Mouse (Mus musculus): ENCODE data around the gene Sik2. TPM values are rescaled to one million over a fixed set of nuclear protein-coding genes. Genes with fewer than 3 reads are reported as not detected.

The Sik2 gene
- polyA plus RNA-seq (2015; fragmentation: Nextera tagmentation; extraction: Ambion mirVana) = 14.4 and 18.5 TPM in 2 replicates

GRCm38 (mm10) chr9:51008841-51009655, at the start of gene Sik2:
Sik2 (minus strand) TSS chr9:51009073.
- H3K27ac ChIP-seq (ENCODE audit: low read length) = peak within 1 kb of the TSS; percentile 86
- peak; percentile 97 for ATAC-seq (replicated peaks; ENCODE audit: extremely low read depth, insufficient read depth, low FRiP score)
- peaks cover 14% of the 10 kb centered on the region for H3K4me1 ChIP-seq (ENCODE audit: control insufficient read depth, insufficient read depth, low read length)
- no peaks in the 10 kb centered on the region for H3K36me3 ChIP-seq (ENCODE audit: control insufficient read depth, insufficient read depth)
- H3K27me3 ChIP-seq (ENCODE audit: control insufficient read depth, insufficient read depth, low read length) = no peaks in the 10 kb centered on the region
- under 1% methylated on average over 55 of the region's 85 CpGs for WGBS
- H3K9ac ChIP-seq (ENCODE audit: low read length) = peak within 1 kb of the TSS; percentile 85
- peak within 1 kb of the TSS; percentile 80 for H3K4me2 ChIP-seq (ENCODE audit: low read depth, low read length)
- peak within 1 kb of the TSS; percentile 73 for H3K4me3 ChIP-seq (ENCODE audit: low read length)
- no peaks in the 10 kb centered on the region for H3K9me3 ChIP-seq (replicated peaks; ENCODE audit: control insufficient read depth, low read length)

- WGBS = 57% methylated on average over 3 of the region's 3 CpGs
Measured at GRCm38 (mm10) chr9:51056360-51057324, 47.8 kb upstream of the Sik2 start.

GRCm38 (mm10) chr9:51052180-51052579, 43.3 kb upstream of the Sik2 start:
- Histone ChIP-seq H3K4me3 (ENCODE audit: low read length) (no peak overlapping the region), H3K36me3 (ENCODE audit: control insufficient read depth, insufficient read depth) (no peaks in the 10 kb centered on the region), H3K9ac (ENCODE audit: low read length) (no peak overlapping the region), H3K27me3 (ENCODE audit: control insufficient read depth, insufficient read depth, low read length) (no peaks in the 10 kb centered on the region), H3K27ac (ENCODE audit: low read length) (no peak overlapping the region), H3K4me1 (ENCODE audit: control insufficient read depth, insufficient read depth, low read length) (no peaks in the 10 kb centered on the region), H3K4me2 (ENCODE audit: low read depth, low read length) (no peak overlapping the region), H3K9me3 (replicated peaks; ENCODE audit: control insufficient read depth, low read length) (no peaks in the 10 kb centered on the region)
- WGBS = 44% methylated on average over 3 of the region's 3 CpGs
- no peak for ATAC-seq (replicated peaks; ENCODE audit: extremely low read depth, insufficient read depth, low FRiP score)

More at GRCm38 (mm10) chr9:51056360-51057324, 47.8 kb upstream of the Sik2 start:
- no peak for ATAC-seq (replicated peaks; ENCODE audit: extremely low read depth, insufficient read depth, low FRiP score)
- Histone ChIP-seq H3K27ac (ENCODE audit: low read length) (no peak overlapping the region), H3K4me1 (ENCODE audit: control insufficient read depth, insufficient read depth, low read length) (no peaks in the 10 kb centered on the region), H3K27me3 (ENCODE audit: control insufficient read depth, insufficient read depth, low read length) (no peaks in the 10 kb centered on the region), H3K36me3 (ENCODE audit: control insufficient read depth, insufficient read depth) (no peaks in the 10 kb centered on the region), H3K9ac (ENCODE audit: low read length) (no peak overlapping the region), H3K4me2 (ENCODE audit: low read depth, low read length) (no peak overlapping the region), H3K9me3 (replicated peaks; ENCODE audit: control insufficient read depth, low read length) (no peaks in the 10 kb centered on the region), H3K4me3 (ENCODE audit: low read length) (no peak overlapping the region)

GRCm38 (mm10) chr9:51042136-51042535, 33.3 kb upstream of the Sik2 start:
- Histone ChIP-seq H3K36me3 (ENCODE audit: control insufficient read depth, insufficient read depth) (no peaks in the 10 kb centered on the region), H3K4me1 (ENCODE audit: control insufficient read depth, insufficient read depth, low read length) (no peaks in the 10 kb centered on the region)

GRCm38 (mm10) chr9:51041491-51041980, 32.7 kb upstream of the Sik2 start:
- Histone ChIP-seq H3K4me3 (ENCODE audit: low read length) (no peak overlapping the region), H3K27me3 (ENCODE audit: control insufficient read depth, insufficient read depth, low read length) (no peaks in the 10 kb centered on the region), H3K9ac (ENCODE audit: low read length) (no peak overlapping the region), H3K9me3 (replicated peaks; ENCODE audit: control insufficient read depth, low read length) (no peaks in the 10 kb centered on the region), H3K36me3 (ENCODE audit: control insufficient read depth, insufficient read depth) (no peaks in the 10 kb centered on the region), H3K4me2 (ENCODE audit: low read depth, low read length) (no peak overlapping the region), H3K27ac (ENCODE audit: low read length) (no peak overlapping the region), H3K4me1 (ENCODE audit: control insufficient read depth, insufficient read depth, low read length) (no peaks in the 10 kb centered on the region)
- WGBS = 84% methylated on average over 7 of the region's 7 CpGs
- ATAC-seq (replicated peaks; ENCODE audit: extremely low read depth, insufficient read depth, low FRiP score) = no peak

More at GRCm38 (mm10) chr9:51042136-51042535, 33.3 kb upstream of the Sik2 start:
- 74% methylated on average over 6 of the region's 6 CpGs for WGBS
- no peak overlapping the region for H3K9ac ChIP-seq (ENCODE audit: low read length)
- no peak overlapping the region for H3K27ac ChIP-seq (ENCODE audit: low read length)
- H3K27me3 ChIP-seq (ENCODE audit: control insufficient read depth, insufficient read depth, low read length) = no peaks in the 10 kb centered on the region
- H3K9me3 ChIP-seq (replicated peaks; ENCODE audit: control insufficient read depth, low read length) = no peaks in the 10 kb centered on the region
- no peak for ATAC-seq (replicated peaks; ENCODE audit: extremely low read depth, insufficient read depth, low FRiP score)
- no peak overlapping the region for H3K4me2 ChIP-seq (ENCODE audit: low read depth, low read length)
- H3K4me3 ChIP-seq (ENCODE audit: low read length) = no peak overlapping the region

- Histone ChIP-seq H3K9ac (ENCODE audit: low read length) (no peak overlapping the region), H3K4me3 (ENCODE audit: low read length) (no peak overlapping the region), H3K4me2 (ENCODE audit: low read depth, low read length) (no peak overlapping the region), H3K27me3 (ENCODE audit: control insufficient read depth, insufficient read depth, low read length) (no peaks in the 10 kb centered on the region), H3K27ac (ENCODE audit: low read length) (no peak overlapping the region), H3K4me1 (ENCODE audit: control insufficient read depth, insufficient read depth, low read length) (peaks cover 5% of the 10 kb centered on the region; the same call in 1 of the 2 replicates), H3K9me3 (replicated peaks; ENCODE audit: control insufficient read depth, low read length) (no peaks in the 10 kb centered on the region), H3K36me3 (ENCODE audit: control insufficient read depth, insufficient read depth) (no peaks in the 10 kb centered on the region)
- ATAC-seq (replicated peaks; ENCODE audit: extremely low read depth, insufficient read depth, low FRiP score) = no peak
- WGBS = 80% methylated on average over 3 of the region's 3 CpGs
Measured at GRCm38 (mm10) chr9:51032785-51033529, 24.1 kb upstream of the Sik2 start.

GRCm38 (mm10) chr9:51032291-51032690, 23.4 kb upstream of the Sik2 start:
- H3K9ac ChIP-seq (ENCODE audit: low read length) = no peak overlapping the region
- peaks cover 5% of the 10 kb centered on the region; the same call in 1 of the 2 replicates for H3K4me1 ChIP-seq (ENCODE audit: control insufficient read depth, insufficient read depth, low read length)
- no peak overlapping the region for H3K27ac ChIP-seq (ENCODE audit: low read length)
- no peaks in the 10 kb centered on the region for H3K36me3 ChIP-seq (ENCODE audit: control insufficient read depth, insufficient read depth)
- ATAC-seq (replicated peaks; ENCODE audit: extremely low read depth, insufficient read depth, low FRiP score) = no peak
- H3K4me2 ChIP-seq (ENCODE audit: low read depth, low read length) = no peak overlapping the region
- no peak overlapping the region for H3K4me3 ChIP-seq (ENCODE audit: low read length)
- 72% methylated on average over 8 of the region's 8 CpGs for WGBS
- no peaks in the 10 kb centered on the region for H3K9me3 ChIP-seq (replicated peaks; ENCODE audit: control insufficient read depth, low read length)
- H3K27me3 ChIP-seq (ENCODE audit: control insufficient read depth, insufficient read depth, low read length) = no peaks in the 10 kb centered on the region

GRCm38 (mm10) chr9:51031603-51032002, 22.7 kb upstream of the Sik2 start:
- 42% methylated on average over 6 of the region's 6 CpGs for WGBS

More at GRCm38 (mm10) chr9:51031603-51032002, 22.7 kb upstream of the Sik2 start:
- no peak for ATAC-seq (replicated peaks; ENCODE audit: extremely low read depth, insufficient read depth, low FRiP score)
- Histone ChIP-seq H3K9me3 (replicated peaks; ENCODE audit: control insufficient read depth, low read length) (no peaks in the 10 kb centered on the region), H3K27me3 (ENCODE audit: control insufficient read depth, insufficient read depth, low read length) (no peaks in the 10 kb centered on the region), H3K36me3 (ENCODE audit: control insufficient read depth, insufficient read depth) (no peaks in the 10 kb centered on the region), H3K27ac (ENCODE audit: low read length) (0 out of 2 replicates have a peak overlapping the region, but pooled peaks have one; percentile 36), H3K4me3 (ENCODE audit: low read length) (no peak overlapping the region), H3K4me1 (ENCODE audit: control insufficient read depth, insufficient read depth, low read length) (peaks cover 5% of the 10 kb centered on the region; the same call in 1 of the 2 replicates), H3K4me2 (ENCODE audit: low read depth, low read length) (no peak overlapping the region), H3K9ac (ENCODE audit: low read length) (no peak overlapping the region)
